Mouse (Mus musculus) layer of hippocampus, adult 18-20 months (tissue): Measurements from ENCODE around the gene March11. TPM values are rescaled to one million over a fixed set of nuclear protein-coding genes. Genes with fewer than 3 reads are reported as not detected.

Source experiments
- DNase-seq, 2 experiments: peaks; one replicate each; pipeline ENCODE4 v3.0.0; 2022; ENCODE audit warnings: low spot score in 2 of 2
- long read RNA-seq: library from polyadenylated mRNA; stranded (forward); transcript quantifications from one replicate; pipeline ENCODE4 v2.0.0, GENCODE M21; 2021
- total RNA-seq, 2 experiments: library from RNA; stranded (reverse); gene quantifications; 2 replicates each; pipeline ENCODE4 v1.2.3; 2021

Gene March11
- 1 to 10 TPM; 7.4 to 9.3 TPM for total RNA-seq
- long read RNA-seq, partial matches to known transcripts, result 0 of 2 reads
- long read RNA-seq, other reads (novel, unspliced or antisense), result 2 of 2 reads

GRCm38 (mm10) chr15:26308629-26309230 lies at the start of gene March11:
Gene March11, plus strand, starts transcription at chr15:26309048.
- DNase-seq, result peak; percentile 79 to 88

DNA sequence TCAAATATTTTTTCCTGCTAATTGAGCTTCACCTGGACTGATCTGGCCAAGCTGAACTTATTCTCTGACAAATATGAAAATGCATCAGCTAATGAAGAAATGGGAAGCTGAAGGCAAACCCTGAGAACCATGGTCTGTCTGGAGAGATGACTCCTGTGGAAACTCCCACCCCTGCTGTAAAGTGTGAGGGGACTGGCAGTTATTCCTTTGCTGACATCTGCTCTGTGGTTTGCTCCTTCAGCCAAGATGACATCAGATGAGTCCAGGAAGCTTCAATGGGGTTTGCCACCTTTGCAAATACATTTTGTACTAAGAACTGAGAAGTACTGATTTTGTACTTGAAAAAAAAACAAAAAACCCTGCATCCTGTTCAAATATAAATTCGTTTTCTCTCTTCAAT lies 46.5 kb upstream of the March11 start:
- DNase-seq, result no peak

GRCm38 (mm10) chr15:26269596-26269995 lies 39.3 kb upstream of the March11 start:
- no peak for DNase-seq

DNA sequence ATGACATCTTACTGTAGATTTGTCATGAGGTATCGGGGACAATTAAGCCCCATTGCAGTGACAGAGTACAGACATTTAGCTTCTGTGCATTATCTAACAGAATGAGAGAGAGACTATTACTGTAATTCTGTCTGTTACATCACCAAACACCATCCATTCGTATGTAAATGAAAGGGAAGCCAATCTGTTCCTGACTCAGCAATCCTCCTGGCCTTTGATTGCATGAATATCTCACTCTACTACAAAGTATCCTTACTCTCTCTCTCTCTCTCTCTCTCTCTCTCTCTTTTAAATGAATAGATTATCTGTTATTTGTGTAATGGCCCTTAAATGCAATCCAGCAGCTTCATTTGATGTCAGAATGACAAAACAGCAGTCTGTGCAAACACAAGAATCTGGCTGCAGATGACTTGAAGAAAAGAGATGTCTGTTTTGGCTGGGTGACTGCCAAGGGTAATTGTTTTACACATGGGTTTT lies 32.8 kb upstream of the March11 start:
- DNase-seq, result peak in 1 of 2 experiments; percentile 45

DNA sequence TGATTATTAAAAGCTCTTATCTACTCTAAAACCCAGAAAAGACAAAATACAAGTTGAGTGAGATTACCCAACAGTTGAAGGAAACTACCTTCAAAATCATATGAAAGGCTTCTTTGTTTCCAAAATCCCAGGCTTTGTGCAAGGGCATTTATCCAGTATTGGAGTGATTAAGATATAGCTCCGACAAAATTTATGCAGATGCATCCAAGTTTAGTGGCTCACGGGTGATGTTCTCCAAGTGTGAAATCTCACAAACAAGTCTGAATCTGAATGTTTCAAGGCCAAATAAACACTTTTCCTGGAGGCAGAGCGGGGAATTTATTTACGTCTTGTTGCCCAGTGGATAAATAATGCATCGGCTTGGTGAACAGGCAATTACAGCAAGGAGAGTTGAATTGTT lies 32.2 kb upstream of the March11 start:
- DNase-seq, result no peak

GRCm38 (mm10) chr15:26291871-26292270 lies 17.0 kb upstream of the March11 start:
- DNase-seq, result no peak

GRCm38 (mm10) chr15:26292811-26293210 lies 16.0 kb upstream of the March11 start:
- no peak for DNase-seq

DNA sequence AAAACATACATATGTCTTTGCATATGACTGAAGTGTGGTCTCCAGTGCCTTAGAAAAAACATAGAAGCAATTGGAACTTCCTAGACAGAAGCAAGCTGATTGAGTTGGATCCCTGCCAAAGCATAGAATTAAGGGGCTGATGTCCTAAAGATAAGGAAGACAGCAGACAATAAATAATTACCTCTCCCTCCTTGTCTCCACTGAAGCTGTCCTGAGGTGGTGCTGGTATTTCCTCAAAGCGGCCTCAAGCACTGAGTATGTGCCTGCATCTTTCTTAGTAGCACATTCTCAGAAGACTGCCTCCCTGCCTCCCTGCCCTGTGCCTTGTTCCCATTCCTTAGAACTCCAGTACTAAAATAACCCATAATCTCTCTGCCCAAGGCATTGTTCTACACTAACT lies 15.6 kb upstream of the March11 start:
- no peak for DNase-seq

GRCm38 (mm10) chr15:26298668-26299067 lies 10.2 kb upstream of the March11 start:
- no peak for DNase-seq

DNA sequence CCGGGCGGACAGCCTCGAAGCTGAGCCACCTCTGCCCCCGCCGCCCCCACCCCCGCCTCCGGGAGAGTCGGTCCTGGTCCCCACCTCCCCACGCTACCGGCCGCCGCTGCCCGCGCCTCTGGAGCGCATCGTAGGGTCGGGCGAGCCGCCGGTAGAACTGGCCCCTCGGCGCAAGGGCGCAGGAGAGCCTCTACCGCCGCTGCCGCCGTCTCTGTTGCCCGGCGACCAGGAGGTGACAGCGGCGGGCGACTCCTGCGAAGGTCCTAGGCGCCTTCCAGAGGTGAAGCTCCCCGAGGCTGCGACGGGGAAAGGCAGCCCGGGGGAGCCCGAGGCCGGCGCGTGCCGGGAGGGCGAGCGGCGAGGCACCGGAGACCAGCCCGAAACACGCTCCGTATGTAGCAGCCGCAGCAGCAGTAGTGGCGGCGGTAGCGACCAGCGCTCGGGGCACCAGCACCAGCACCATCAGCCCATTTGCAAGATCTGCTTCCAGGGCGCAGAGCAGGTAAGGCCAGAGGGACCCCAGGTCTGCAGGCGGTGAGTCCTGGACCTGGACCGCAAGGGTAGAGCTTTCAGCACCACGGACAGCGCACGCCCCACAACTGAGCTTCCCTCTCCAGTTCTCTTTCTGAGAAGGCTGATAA lies 563 bp downstream of the March11 start:
- DNase-seq, result peak; percentile 22 to 50

DNA sequence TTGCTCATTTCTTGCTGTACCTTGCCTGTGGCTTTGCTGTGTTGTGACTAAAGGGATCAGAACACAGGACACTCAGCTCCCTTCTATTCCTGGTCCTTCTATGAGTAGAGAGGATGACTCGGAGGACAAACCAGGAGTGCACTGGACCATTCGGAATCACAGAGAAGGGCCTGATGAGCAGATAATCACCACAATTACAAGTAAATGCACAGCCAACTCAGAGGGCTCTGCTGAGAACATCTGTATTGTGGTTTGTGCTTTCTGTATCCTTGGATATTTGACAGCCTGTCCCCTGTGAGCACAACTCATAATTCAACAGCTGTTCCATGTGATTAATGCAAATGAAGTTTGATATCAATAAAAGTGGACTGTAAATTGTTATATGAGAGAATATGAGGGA lies 11.0 kb downstream of the March11 start:
- no peak for DNase-seq

DNA sequence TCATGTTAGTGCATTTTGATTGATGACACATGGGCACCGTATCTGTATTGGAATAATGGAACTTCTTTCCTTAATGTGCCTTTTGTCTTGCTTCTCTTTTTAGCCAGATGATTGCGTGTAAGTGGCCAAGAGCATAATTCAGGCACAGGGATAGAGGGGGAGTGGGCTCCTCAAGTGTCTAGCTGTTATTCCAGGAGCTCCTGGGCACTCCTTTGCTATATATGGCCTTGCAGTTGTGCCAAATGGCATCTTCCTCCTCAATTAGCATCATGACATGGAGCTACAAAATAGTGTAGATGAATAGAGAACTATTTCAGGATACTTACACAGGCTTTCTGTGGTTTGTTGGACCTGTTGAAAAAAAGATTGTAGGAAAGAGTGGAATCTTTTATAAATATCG lies 11.6 kb downstream of the March11 start:
- no peak for DNase-seq

DNA sequence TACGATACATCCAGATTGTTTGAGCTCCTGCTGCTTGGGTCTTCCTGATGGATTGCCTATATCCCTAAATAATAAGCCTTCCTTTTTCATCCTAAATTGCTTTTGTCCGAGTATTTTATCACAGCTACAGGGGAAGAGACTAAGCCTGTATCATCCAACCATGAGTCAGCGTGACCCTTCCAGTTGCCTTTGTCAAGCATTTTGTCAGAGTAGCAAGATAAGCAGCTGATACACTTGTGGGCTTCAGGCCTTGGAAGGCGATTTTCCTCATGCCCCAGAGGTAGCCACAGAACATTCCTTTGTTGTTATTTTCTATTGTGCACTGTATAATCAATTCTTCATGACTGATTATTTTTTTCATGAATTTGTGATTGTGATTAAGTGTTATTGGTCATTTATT lies 14.0 kb downstream of the March11 start:
- no peak for DNase-seq

DNA sequence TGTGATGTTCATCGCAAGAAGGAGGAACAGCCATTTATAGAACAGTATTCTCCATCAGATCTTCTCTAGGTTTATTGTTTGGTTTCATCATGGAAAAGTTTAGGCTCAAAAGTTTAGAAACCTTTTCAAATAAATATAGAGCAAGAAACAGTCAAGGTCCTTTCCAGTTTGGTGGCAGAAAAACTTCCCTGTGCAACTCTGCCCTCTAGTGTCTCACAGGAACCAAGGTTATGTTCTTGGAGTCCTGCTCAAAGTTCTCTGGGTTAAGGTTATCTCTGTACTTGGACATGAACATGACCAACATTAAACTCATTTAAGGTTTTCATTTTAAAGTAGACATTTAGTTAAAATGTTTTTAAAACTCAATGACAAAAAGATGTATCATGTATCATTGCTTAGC lies 18.3 kb downstream of the March11 start:
- peak in 1 of 2 experiments; percentile 35 for DNase-seq

DNA sequence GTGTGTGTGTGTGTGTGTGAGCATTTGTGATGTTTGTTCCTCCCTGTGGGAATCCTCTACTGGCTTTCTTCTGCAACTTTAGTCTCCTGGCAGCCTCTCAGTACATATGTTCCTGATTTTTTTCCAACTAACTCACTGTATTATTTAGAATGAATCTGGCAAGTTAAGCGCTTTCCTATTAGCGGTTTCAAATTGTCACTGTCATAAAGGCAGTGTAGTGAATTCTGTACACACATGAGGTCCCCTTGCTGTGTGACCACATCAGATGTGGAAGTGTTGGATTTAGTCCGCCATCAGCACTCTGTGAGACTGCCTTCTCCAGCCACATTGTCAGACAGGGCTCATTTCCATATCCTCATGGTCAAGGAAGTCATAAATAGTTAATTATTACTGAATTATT lies 26.9 kb downstream of the March11 start:
- no peak for DNase-seq

GRCm38 (mm10) chr15:26337775-26338174 lies 28.9 kb downstream of the March11 start:
- no peak for DNase-seq

- peak; percentile 9 to 63 for DNase-seq
Observed at GRCm38 (mm10) chr15:26338343-26338742, 29.5 kb downstream of the March11 start.

- DNase-seq, result no peak
Observed at GRCm38 (mm10) chr15:26340490-26340889, 31.6 kb downstream of the March11 start.

DNA sequence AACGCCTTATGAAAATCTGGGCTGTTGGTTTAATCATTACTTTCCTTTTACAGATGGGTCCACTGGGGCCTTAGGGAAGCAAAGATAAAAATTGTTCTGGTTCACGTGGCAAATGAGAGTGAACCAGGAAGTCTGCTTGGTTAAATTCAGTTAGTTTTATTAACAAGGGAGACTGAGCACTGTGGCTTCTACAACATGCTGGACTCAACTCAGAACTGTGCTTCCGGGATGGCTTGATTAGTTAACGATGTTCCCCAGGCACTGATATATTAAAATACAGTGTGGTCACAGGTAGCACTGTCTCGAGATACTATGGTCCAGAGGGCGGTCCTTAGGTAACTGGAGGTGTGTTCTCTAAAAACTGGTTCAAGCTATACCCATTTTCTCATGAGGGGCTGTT lies 32.1 kb downstream of the March11 start:
- no peak for DNase-seq

GRCm38 (mm10) chr15:26344329-26344728 lies 35.5 kb downstream of the March11 start:
- no peak for DNase-seq

GRCm38 (mm10) chr15:26353656-26354055 lies 44.8 kb downstream of the March11 start:
- DNase-seq, result no peak

GRCm38 (mm10) chr15:26365344-26365743 lies 56.5 kb downstream of the March11 start:
- peak; percentile 3 to 15 for DNase-seq

- DNase-seq, result no peak
Observed at GRCm38 (mm10) chr15:26366511-26366910, 57.7 kb downstream of the March11 start.
